Mouse (Mus musculus): ENCODE results near the gene Cep57l1.

The Cep57l1 gene

GRCm38 (mm10) chr10:41677396-41677795, 132.3 kb downstream of the Cep57l1 start:
- peak; percentile 41 for DNase-seq (ENCODE audit: low read depth, low spot score)

GRCm38 (mm10) chr10:41676661-41677061, 133.0 kb downstream of the Cep57l1 start:
- DNase-seq (ENCODE audit: low read depth, low spot score): no peak

GRCm38 (mm10) chr10:41675842-41676571, 133.7 kb downstream of the Cep57l1 start:
- DNase-seq (ENCODE audit: low read depth, low spot score): no peak

GRCm38 (mm10) chr10:41675243-41675642, 134.4 kb downstream of the Cep57l1 start:
- no peak for DNase-seq (ENCODE audit: low read depth, low spot score)

GRCm38 (mm10) chr10:41674362-41674761, 135.3 kb downstream of the Cep57l1 start:
- DNase-seq (ENCODE audit: low read depth, low spot score): no peak

- peak; percentile 53 for DNase-seq (ENCODE audit: low read depth, low spot score)
Observed at GRCm38 (mm10) chr10:41670196-41670595, 139.5 kb downstream of the Cep57l1 start.
